16 mouse cellular contexts compared by ENCODE assay signal in the genomic region with DNA sequence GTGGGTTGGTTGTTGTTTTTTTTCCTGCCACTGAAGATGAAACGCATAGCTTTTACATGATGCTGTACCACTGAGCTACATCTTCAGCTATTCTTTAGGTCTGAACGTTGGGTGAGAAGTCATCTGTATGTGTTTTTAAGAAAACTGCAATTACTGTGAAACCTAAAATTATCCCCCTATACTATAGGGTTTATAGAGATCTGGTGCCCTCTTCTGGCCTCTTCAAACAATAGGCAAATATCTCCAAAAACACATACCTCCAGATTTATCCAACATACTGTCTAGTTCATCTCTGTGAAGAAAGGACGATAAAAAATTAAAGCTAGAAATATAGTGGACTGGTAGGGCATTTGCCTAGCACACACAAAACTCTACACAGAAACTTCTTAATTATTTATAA. TPM values are rescaled to one million over a fixed set of nuclear protein-coding genes. Genes with fewer than 3 reads are reported as not detected.
DNase-seq lines count a peak whose midpoint lies in the region; ATAC-seq and TF ChIP-seq lines count a peak whose summit lies in the region.
"Had no signal": no experiment of that assay in that cellular context is flagged by ENCODE, and none has a peak within 500 bp of the region (broad histone marks: within the 10 kb centered on the region; RNA-seq: fewer than 3 reads in every experiment).

No protein-coding gene starts in this region.

- DNase-seq in hindbrain, embryonic 11.5 days (ENCODE audit: low spot score), result peak; percentile 10
- DNase-seq in midbrain, embryonic 14.5 days, result peak; percentile 60
- DNase-seq in midbrain, embryonic 11.5 days (ENCODE audit: low spot score, missing footprints), result no peak
- DNase-seq in brain, embryonic 14.5 days (ENCODE audit: low read depth), result peak; percentile 30
- peak; percentile 6 for DNase-seq in retina, postnatal 7 days (ENCODE audit: low read depth, low spot score)
- no peak for DNase-seq in spleen, postnatal 4 days (ENCODE audit: low spot score in 2 of 2)
- no peak for DNase-seq in liver
- DNase-seq: adrenal gland, postnatal 14 days; cerebellum, adult 9-10 months; kidney, adult 18-20 months had no signal

- H3K4me1 ChIP-seq in hindbrain, embryonic 11.5 days (replicated peaks; ENCODE audit: control insufficient read depth, insufficient read depth, low read length), result no peaks in the 10 kb centered on the region
- no peaks in the 10 kb centered on the region for H3K4me1 ChIP-seq in hindbrain, embryonic 13.5 days (replicated peaks)
- H3K4me1 ChIP-seq in midbrain, embryonic 14.5 days (ENCODE audit: control insufficient read depth, insufficient read depth, low read length), result no peaks in the 10 kb centered on the region
- no peaks in the 10 kb centered on the region for H3K4me1 ChIP-seq in midbrain, embryonic 11.5 days (ENCODE audit: control insufficient read depth, insufficient read depth, low read length)
- H3K4me1 ChIP-seq: heart, embryonic 13.5 days; stomach, embryonic 15.5 days had no signal

- H3K4me3 ChIP-seq in hindbrain, embryonic 11.5 days (ENCODE audit: low read depth, low read length), result no peak overlapping the region
- no peak overlapping the region for H3K4me3 ChIP-seq in hindbrain, embryonic 13.5 days
- H3K4me3 ChIP-seq in midbrain, embryonic 14.5 days (replicated peaks; ENCODE audit: low read depth, low read length), result no peak overlapping the region
- no peak overlapping the region for H3K4me3 ChIP-seq in midbrain, embryonic 11.5 days (ENCODE audit: low read depth, low read length)
- H3K4me3 ChIP-seq: erythroblast, embryonic 14.5 days; heart, embryonic 13.5 days; stomach, embryonic 15.5 days had no signal

- no peak for TF ChIP-seq POLR2A in brain, embryonic 14.5 days (IDR thresholded peaks at IDR 0.05; ENCODE audit: borderline replicate concordance, extremely low read depth, insufficient read depth, insufficient read length, poor library complexity, severe bottlenecking)

- TF ChIP-seq CTCF in brain, embryonic 14.5 days (IDR thresholded peaks at IDR 0.05; ENCODE audit: borderline replicate concordance, extremely low read depth, insufficient read depth, insufficient read length), result no peak

- no peak overlapping the region for H3K27ac ChIP-seq in hindbrain, embryonic 11.5 days (ENCODE audit: low read depth, low read length)
- no peak overlapping the region for H3K27ac ChIP-seq in hindbrain, embryonic 13.5 days
- H3K27ac ChIP-seq in midbrain, embryonic 14.5 days (replicated peaks; ENCODE audit: low read depth, low read length), result no peak overlapping the region
- H3K27ac ChIP-seq in midbrain, embryonic 11.5 days (ENCODE audit: low read depth, low read length), result no peak overlapping the region
- H3K27ac ChIP-seq: heart, embryonic 13.5 days; macrophage; stomach, embryonic 15.5 days had no signal

- no peaks in the 10 kb centered on the region for H3K36me3 ChIP-seq in hindbrain, embryonic 11.5 days (ENCODE audit: control insufficient read depth, insufficient read depth, low read length)
- H3K36me3 ChIP-seq in hindbrain, embryonic 13.5 days, result no peaks in the 10 kb centered on the region
- no peaks in the 10 kb centered on the region for H3K36me3 ChIP-seq in midbrain, embryonic 14.5 days (ENCODE audit: control insufficient read depth, insufficient read depth, low read length)
- H3K36me3 ChIP-seq in midbrain, embryonic 11.5 days (ENCODE audit: control insufficient read depth, insufficient read depth, low read length), result no peaks in the 10 kb centered on the region
- H3K36me3 ChIP-seq: heart, embryonic 13.5 days; stomach, embryonic 15.5 days had no signal

- H3K27me3 ChIP-seq in hindbrain, embryonic 11.5 days (ENCODE audit: control insufficient read depth, insufficient read depth, low read length), result no peaks in the 10 kb centered on the region
- no peaks in the 10 kb centered on the region for H3K27me3 ChIP-seq in hindbrain, embryonic 13.5 days
- H3K27me3 ChIP-seq in midbrain, embryonic 14.5 days (ENCODE audit: control insufficient read depth, insufficient read depth, low read length), result no peaks in the 10 kb centered on the region
- no peaks in the 10 kb centered on the region for H3K27me3 ChIP-seq in midbrain, embryonic 11.5 days (ENCODE audit: control insufficient read depth, insufficient read depth, low read length)
- H3K27me3 ChIP-seq: heart, embryonic 13.5 days; stomach, embryonic 15.5 days had no signal

- 37% methylated on average over 3 of the region's 3 CpGs for WGBS in hindbrain, embryonic 11.5 days
- WGBS in hindbrain, embryonic 13.5 days, result 45% methylated on average over 3 of the region's 3 CpGs
- 39% methylated on average over 3 of the region's 3 CpGs for WGBS in midbrain, embryonic 14.5 days
- 29% methylated on average over 3 of the region's 3 CpGs for WGBS in midbrain, embryonic 11.5 days

- no peak overlapping the region for H3K4me2 ChIP-seq in hindbrain, embryonic 11.5 days (replicated peaks; ENCODE audit: low read depth, low read length)
- no peak overlapping the region for H3K4me2 ChIP-seq in hindbrain, embryonic 13.5 days
- no peak overlapping the region for H3K4me2 ChIP-seq in midbrain, embryonic 14.5 days (ENCODE audit: low read length)
- no peak overlapping the region for H3K4me2 ChIP-seq in midbrain, embryonic 11.5 days
- H3K4me2 ChIP-seq: heart, embryonic 13.5 days; stomach, embryonic 15.5 days had no signal

- H3K9ac ChIP-seq in hindbrain, embryonic 11.5 days (ENCODE audit: low read depth, low read length), result no peak overlapping the region
- H3K9ac ChIP-seq in hindbrain, embryonic 13.5 days, result no peak overlapping the region
- H3K9ac ChIP-seq in midbrain, embryonic 14.5 days (replicated peaks; ENCODE audit: low read length), result no peak overlapping the region
- no peak overlapping the region for H3K9ac ChIP-seq in midbrain, embryonic 11.5 days (ENCODE audit: low read length)
- H3K9ac ChIP-seq: heart, embryonic 13.5 days; stomach, embryonic 15.5 days had no signal

- no peak for ATAC-seq in hindbrain, embryonic 11.5 days (ENCODE audit: low FRiP score)
- no peak for ATAC-seq in hindbrain, embryonic 13.5 days (ENCODE audit: low FRiP score)
- no peak for ATAC-seq in midbrain, embryonic 14.5 days (ENCODE audit: low FRiP score, low TSS enrichment)
- ATAC-seq in midbrain, embryonic 11.5 days (ENCODE audit: low FRiP score), result no peak

- H3K9me3 ChIP-seq in hindbrain, embryonic 11.5 days (ENCODE audit: control insufficient read depth, low read length), result no peaks in the 10 kb centered on the region
- no peaks in the 10 kb centered on the region for H3K9me3 ChIP-seq in hindbrain, embryonic 13.5 days
- H3K9me3 ChIP-seq in midbrain, embryonic 14.5 days (ENCODE audit: control insufficient read depth, low read length), result no peaks in the 10 kb centered on the region
- no peaks in the 10 kb centered on the region for H3K9me3 ChIP-seq in midbrain, embryonic 11.5 days (ENCODE audit: control insufficient read depth, low read length)
- H3K9me3 ChIP-seq: heart, embryonic 13.5 days; stomach, embryonic 15.5 days had no signal

RNA-seq across cellular contexts. Expression of a gene that starts 1.6 kb away (rescaled TPM):
- 1.1 and 2.0 TPM in 2 replicates for polyA plus RNA-seq in hindbrain, embryonic 11.5 days (2014; fragmentation: Nextera tagmentation; extraction: Ambion mirVana)
- 2.4 and 2.5 TPM in 2 replicates for polyA plus RNA-seq in hindbrain, embryonic 13.5 days (2015; fragmentation: Nextera tagmentation; extraction: Ambion mirVana)
- 0.53 and 1.9 TPM in 2 replicates for polyA plus RNA-seq in midbrain, embryonic 14.5 days (2014; fragmentation: Nextera tagmentation; extraction: Ambion mirVana)
- 2.0 and 2.8 TPM in 2 replicates for polyA plus RNA-seq in midbrain, embryonic 11.5 days (2014; fragmentation: Nextera tagmentation; extraction: Ambion mirVana)
- 0.37 and 0.57 TPM in 2 replicates for polyA plus RNA-seq in brain, embryonic 14.5 days (2012; rRNA removed)
- polyA plus RNA-seq: erythroblast, embryonic 14.5 days; liver, adult 2 months had no signal

RNA-seq across cellular contexts. Expression of a gene that starts 22.9 kb away (rescaled TPM):
- not detected in 2 replicates for polyA plus RNA-seq in hindbrain, embryonic 11.5 days (2014; fragmentation: Nextera tagmentation; extraction: Ambion mirVana)
- polyA plus RNA-seq in hindbrain, embryonic 13.5 days (2015; fragmentation: Nextera tagmentation; extraction: Ambion mirVana), result not detected in 2 replicates
- not detected in 2 replicates for polyA plus RNA-seq in midbrain, embryonic 14.5 days (2014; fragmentation: Nextera tagmentation; extraction: Ambion mirVana)
- not detected in 2 replicates for polyA plus RNA-seq in midbrain, embryonic 11.5 days (2014; fragmentation: Nextera tagmentation; extraction: Ambion mirVana)
- 0.06 and 0.07 TPM in 2 replicates for polyA plus RNA-seq in brain, embryonic 14.5 days (2012; rRNA removed)
- polyA plus RNA-seq: erythroblast, embryonic 14.5 days; heart, embryonic 13.5 days; liver, adult 2 months; macrophage; stomach, embryonic 15.5 days had no signal

RNA-seq across cellular contexts. Expression of a gene that starts 41.4 kb away (rescaled TPM):
- polyA plus RNA-seq in hindbrain, embryonic 11.5 days (2014; fragmentation: Nextera tagmentation; extraction: Ambion mirVana), result not detected in 2 replicates
- polyA plus RNA-seq in hindbrain, embryonic 13.5 days (2015; fragmentation: Nextera tagmentation; extraction: Ambion mirVana), result not detected in 2 replicates
- not detected in 2 replicates for polyA plus RNA-seq in midbrain, embryonic 14.5 days (2014; fragmentation: Nextera tagmentation; extraction: Ambion mirVana)
- 0.15 TPM in 1 of 2 replicates, not detected in the other for polyA plus RNA-seq in midbrain, embryonic 11.5 days (2014; fragmentation: Nextera tagmentation; extraction: Ambion mirVana)
- not detected in 2 replicates for polyA plus RNA-seq in brain, embryonic 14.5 days (2012; rRNA removed)
- polyA plus RNA-seq: erythroblast, embryonic 14.5 days; heart, embryonic 13.5 days; liver, adult 2 months; macrophage; stomach, embryonic 15.5 days had no signal

Comparison
In these comparisons a context has a peak if more than half of its experiments do, and no peak if none do; other contexts are left out.
1. DNase-seq: peak in hindbrain, embryonic 11.5 days (single experiment), midbrain, embryonic 14.5 days (single experiment), brain, embryonic 14.5 days (single experiment) and retina, postnatal 7 days (single experiment); none in midbrain, embryonic 11.5 days (single experiment), spleen, postnatal 4 days (0 of 2) and liver (single experiment).